Mouse (Mus musculus) Muller cell, postnatal 12 days (primary cell): Measurements from ENCODE around the gene Bmf.

ENCODE experiments used
- DNase-seq: peaks from one replicate; pipeline ENCODE4 v3.0.0-alpha.2; 2015; ENCODE audit errors: inconsistent ontology term

Gene Bmf

DNA sequence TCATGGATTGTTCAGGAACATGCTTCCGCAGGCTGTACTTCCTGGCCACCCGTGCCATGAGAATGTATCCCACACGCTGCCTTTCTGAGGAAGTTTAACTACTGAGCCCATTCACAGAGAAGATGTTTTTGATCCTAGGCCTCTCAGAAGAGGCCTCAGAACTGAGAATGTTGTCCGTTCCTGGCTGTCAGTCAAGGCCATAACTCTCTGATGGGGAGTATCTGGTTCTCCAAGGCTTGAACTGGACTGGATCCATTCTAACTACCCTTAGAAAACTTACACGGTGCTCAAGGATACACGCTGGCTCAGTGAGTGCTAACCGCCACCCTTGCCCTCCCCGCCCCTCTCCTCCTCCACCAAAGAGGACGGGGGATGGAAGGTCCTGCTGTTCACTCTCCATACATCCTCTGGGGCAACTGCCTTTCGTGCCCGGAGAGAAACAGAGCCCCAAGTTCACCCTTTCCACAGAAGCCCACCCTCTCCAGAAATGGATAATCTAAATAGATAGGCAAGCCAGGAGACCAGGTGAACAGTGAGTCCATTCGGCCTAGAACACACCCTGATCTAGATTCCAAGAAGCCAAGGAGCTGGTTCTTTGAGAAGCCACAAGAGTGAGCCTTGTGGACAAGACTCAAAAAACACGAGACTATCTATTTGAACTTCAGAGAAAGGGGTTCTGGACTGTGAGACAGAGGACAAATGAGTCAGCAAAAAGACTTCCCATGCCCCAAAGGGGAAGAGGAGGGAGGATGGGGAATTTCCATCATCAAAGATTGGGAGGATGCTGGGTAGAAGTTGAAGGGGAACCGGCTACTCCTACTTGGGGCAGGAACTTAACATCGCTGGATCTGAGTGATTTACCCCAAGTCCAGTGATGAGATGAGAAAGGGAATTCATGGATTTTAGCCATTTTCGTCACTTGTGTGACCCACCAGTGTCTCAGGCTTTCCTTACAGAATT, 36.8 kb downstream of the Bmf start:
- no peak for DNase-seq

DNA sequence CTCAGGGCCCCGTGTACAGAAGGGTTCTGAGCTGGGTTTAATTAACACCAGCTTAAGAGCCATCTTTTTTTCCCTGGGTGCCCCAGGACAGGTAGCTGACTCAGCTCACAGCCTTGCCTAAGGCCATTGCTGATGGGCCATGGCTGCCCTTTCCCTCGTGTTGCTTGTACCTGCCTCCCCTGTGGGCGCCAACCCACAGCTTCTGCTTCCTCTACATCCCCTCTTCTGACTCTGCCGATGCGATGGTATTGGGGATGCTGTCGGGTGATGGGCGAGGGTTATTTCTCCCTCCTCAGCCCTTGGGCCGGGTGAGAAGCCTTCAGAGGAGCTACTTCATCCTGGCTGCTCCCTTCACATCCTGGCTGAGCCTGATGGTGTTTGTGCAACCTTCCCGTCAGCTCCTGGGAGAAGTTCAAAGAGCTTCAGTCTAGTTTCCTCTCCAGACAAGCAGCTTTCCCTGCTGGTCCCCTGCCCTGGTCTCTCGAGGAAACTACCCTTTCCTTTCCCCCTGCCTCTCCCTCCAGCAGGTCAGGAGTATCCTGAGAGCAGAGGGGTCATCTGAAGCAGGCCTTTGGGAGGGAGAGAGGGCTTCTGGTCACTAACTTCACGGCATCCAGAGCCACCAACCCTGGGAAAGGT, 37.6 kb downstream of the Bmf start:
- DNase-seq = no peak

DNA sequence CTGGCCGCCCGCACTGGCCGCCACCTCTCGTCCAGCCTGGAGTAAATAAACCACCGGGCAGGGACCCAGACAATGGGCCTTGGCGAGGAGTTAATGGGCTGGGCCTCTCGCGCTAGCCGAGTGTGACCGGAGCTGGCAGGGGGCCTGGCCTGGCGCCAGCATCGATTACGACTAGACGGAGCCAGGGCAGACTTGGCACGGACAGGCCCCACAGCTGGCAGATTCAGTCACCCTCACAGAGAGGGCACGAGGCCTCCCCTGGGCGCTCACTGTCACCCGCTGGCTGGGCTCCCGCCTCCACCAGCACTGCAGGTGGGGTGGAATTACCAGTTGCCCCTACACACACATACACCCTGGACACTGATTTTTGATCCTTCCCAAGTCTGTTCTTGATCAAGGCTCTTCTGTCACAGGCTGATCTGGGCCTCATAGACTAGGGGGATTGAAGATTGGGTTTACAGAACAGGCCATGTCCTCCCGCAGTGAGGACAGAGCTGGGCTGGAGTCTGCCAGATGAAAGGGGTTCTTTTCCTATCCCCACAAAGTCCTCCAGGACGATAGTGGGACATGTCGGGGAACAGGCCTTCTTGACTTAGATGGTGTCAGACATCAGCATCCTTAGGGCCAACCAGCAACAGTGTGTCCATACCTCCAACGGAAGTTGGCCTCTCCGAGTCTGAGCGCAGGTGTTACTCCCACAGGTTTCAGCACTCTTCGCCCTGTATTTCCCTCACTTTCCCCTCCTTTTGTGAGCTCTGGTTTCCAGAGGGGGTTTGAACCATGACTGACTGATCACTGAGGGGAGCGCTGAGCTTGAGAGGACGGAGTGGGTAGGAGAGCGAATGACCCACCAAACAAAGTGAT, 38.8 kb downstream of the Bmf start:
- peak; percentile 99 for DNase-seq

DNA sequence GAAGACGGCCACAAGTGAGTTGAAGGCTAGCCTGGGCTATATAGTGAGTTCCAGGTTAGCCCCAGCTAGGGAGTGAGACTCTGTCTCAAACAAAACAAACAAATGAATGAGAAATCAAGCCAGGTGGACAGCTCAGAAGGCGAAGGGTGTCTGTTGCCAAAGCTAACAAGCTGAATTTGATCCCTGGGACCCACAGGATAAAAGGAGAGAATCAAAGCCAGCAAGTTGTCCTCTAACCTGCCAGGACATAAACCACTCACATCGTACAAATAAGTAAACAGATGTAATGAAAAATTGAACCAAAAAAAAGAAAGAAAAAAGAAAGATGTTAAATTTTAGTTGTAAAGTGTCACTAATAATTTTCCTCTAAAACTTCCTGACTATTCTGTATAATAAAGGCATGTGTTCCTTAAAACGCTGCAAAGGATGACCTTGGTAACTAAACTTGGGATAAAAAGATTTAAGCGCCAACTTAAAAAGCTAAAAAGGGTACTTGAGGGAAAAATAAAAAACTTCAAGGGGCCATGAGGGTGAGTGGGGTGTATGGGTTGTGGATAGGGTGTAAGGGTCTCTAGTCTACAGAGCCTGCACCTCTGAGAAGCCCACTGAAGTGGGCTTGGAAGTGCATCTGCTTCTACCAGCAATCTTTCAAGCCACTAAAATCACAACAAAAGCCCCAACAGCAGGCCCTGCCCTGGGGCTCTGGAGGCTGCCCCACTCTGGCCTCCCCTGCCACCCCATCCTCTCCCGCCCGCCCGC, 39.6 kb downstream of the Bmf start:
- no peak for DNase-seq

DNA sequence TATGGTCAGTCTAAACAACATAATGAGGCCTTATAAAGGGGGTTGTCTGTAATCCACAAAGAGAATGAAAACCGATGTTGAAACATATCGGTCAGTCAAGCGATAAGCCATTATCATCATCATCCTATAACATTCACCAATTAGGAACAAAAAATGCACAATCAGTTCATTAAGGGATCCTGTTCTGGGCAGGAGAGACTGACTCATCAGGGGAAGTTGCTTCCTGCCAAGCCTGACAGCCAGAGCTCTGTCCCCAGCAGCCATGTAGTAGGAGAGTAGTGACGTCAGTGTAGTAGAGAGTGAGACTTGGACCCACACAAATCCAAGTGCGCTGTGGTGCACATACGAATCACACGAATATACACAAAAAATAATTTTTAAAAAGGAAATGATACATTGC, 42.4 kb downstream of the Bmf start:
- DNase-seq = peak; percentile 78

DNA sequence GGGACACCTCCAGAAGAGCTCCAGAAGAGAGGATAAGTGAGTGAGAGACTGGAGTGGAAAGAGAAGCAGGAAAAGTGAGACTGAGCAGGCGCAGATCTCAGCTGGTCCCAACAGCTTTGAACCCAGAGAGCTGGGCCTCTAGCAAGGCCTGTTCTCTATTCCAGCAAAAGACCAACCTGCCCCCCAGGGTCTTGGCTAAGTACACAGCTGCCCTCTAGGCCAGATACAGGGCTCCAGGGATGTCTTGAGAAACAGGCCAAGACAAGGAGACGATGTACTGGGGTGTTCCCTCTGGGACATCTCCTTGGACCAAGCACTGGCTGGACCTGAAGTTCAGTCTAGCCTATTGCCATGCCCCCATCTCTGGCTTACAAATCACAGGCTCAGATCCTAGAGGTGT, 49.3 kb downstream of the Bmf start:
- no peak for DNase-seq

DNA sequence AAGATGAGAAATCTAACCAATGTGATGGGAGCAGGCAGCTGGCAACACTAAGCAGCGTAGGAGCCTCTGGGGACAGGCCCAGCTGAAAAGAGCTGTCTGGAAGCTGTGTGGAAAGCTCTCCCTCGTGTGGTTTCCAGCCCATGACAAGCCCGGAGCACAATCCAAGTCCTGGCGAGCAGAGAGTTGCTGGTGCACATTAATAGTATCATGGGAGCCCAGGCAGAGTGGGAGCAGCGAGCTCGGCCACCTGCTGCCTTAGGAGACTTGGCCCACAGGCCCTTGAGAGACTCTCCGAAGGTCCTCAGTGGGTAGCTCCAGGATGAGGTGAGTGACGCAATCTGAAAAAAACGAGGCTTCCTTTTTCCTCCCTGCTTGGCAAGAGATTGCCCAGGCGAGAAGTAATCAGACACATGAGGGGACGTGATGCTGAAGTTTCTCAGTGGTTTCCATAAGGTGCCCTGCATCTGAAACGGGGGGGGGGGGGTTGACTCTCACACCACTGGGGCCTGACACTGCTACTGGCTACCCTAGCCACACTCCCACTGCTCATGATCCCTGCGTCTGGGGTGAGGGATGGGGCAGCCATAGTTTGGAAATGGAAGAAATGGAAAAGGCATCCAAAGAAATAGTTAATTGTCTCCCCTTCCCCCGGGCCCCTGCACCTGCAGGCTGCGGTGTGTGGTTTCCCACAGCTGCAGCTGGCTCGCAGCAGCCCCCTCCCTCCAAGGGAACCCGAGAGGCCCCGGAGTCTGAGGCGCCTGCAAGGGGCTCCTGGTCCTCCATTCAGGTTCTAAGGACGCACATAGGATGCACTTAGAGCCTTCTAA, 50.1 kb downstream of the Bmf start:
- no peak for DNase-seq

DNA sequence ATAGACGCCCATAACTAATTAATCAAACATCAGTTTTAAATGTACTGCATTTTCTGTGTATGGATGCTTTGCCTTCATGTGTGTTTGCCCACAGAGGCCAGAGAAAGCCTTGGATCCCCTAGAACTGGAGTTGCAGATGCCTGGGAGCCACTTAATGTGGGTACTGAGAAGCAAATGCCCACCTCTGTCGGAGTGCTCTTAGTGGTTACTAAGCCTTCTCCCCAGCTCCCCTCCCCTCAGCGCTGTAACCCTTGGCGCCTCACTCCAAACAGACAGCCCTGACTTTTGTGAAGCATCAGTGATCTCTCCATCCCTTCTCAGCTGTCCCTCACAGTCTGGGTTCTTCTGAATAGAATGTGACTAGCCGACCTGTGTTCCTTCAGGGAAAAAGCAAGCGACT, 51.0 kb downstream of the Bmf start:
- no peak for DNase-seq

DNA sequence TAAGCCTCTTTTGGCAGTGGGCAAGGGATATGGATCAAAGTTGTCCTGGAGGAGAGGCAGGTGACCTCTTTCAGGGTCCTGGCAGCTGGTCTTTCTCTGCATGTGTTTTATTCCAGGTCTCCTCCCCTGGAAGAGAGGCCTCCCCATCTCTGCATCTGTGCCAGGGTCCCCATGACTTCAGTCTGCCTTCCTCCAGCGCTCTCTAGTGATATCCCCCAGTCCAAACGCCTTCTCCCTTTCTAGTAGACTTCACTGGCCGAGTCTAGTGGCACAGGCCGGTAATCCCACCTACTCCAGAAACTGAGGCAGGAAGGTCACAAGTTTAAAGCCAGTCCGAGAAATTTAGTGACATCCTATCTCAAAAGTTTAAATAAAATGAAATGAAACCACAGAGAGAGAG, 51.6 kb downstream of the Bmf start:
- DNase-seq = no peak

DNA sequence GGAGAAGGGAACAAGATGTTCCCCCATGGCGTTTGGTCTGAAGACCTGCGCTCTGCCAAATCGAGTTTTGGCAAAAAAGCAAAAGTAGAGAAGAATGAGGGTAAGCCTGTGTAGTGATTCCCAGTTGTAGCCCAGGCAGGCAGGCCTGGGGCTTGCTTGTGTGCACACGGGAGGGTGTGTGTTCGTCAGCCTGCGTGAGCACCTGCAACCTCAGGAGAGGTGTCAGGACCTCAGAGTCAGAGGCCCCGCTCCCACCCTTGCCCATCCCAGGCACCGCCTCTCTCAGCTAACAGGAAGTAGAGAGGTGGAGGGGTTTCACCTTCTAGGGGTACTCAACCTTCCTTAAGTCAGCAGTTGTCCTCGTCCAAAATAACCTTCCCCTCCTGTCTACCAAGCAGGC, 54.5 kb downstream of the Bmf start:
- no peak for DNase-seq

DNA sequence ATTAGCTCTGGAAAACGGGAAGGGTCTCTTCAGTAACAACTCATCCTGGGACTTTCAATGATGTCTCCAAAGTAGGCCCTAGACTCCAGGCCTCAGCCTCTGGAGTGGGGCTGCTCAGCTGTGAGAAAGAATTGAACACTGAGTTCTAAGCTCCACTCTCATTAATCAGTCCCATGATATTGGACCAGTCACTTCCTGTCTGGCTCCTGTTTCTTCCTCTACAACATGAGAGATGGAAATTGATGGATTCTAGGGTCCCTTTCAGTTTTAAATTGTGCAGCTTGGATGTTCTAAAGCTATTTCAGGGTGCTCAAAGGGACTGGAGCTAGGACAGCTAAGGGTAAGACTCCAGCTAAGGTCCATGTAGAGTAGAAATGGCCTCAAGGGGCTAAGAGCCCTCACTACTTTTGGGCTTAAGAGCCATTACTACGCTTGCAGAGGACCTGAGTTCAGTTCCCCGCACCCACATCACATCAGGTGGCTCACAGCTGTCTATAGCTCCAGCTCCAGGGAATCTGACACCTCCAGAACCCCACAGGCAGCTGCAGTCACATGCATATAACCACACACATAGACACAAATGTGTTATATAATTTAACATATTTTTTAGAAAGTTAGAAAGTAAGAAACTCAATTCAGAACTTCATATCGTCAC, 57.6 kb downstream of the Bmf start:
- DNase-seq = no peak

DNA sequence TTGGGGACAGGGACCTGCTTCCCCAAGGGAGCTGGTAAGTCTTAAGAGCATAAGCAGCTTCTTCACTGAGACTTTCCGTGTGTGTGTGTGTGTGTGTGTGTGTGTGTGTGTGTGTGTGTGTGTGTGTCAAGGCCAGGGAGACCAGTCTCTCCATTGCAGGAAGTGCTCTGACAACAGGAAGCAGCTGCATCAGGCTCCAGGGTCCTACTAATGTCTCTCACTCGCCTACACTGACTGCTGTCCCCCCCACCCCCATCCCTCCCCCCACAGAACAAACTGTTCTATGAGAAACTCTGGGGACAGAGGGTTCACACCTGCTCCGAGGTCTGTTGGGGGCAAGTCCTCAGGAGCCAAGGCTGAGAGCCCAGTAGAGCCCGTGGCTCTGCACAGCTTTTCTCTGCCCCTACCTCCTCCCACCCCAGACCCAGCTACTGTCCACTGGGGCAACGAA, 58.2 kb downstream of the Bmf start:
- no peak for DNase-seq

DNA sequence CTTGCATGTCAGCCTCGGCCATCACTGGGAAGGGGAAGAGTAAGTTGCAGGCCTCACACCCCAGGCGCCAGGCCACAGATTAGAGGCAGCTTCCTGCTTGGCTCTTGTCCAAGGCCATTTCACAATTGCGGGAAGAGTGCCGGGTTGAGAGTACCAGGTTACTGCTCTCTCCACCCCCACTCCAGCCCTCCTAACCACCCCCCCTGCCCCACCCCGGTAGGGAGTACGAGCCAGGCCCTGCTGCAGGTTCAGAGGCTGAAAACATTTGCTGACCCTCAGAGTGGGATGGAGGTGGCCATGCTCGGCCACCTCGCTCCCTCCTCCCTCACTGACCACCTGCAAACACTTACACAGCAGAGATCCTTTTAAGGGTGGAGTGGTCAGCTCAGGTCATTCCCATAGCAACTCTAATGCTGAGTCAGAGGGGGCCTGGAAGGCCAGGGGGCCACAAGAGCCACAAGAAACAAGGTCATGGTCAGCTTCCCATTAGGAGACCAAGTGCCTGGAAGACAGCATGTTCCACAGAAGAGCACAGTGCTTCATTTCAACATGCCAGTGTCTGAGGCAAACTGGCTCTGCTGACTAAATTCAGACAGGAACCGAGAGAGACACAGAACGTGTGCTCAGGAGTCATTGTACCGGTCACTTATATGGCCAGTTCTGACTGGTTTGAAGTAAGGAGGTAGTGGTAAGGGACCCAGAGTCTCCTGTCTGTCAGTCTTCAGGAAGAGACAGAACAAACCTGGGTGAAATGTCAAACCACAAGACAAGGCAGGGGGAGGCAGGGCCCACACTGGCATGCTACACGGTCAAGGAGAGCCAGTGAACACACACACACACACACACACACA, 59.0 kb downstream of the Bmf start:
- peak; percentile 43 for DNase-seq

DNA sequence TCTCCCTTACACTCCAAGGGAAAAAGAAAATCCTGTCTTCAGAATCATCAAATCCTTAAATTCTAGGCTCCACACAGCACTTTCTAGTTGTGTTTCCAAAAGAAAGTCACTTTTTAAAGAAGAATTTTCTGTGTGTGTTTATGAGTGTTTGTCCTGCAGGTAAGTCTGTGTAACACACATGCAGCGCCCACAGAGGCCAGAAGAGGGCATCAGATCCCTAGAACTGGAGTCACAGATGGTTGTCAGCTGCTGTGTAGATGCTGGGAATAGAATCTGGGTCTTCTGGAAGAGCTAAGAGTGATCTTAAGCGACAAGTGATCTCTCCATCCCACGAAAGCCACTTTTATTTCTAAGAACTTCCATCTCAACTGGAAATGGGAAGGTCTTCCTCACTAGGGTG, 61.7 kb downstream of the Bmf start:
- DNase-seq = no peak

DNA sequence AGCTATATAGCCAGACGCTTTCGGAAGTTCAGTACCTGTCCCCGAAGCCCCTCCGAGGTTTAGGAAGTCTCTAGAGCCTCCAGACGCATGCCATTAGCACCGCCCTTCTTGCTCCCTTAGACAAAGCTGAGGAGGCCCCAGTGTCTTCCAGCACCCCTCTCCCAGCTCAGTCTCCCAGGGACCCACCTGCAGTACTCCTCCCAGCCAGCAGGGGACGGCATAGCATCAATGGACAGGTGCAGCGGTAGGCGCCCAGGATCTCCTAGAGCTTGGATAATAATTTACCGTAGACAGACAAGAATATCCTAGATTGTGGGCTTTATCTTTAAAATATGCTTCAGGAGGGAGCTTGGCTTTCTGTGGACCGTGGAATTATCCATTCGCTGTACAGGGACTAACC, 62.6 kb downstream of the Bmf start:
- peak; percentile 65 for DNase-seq

DNA sequence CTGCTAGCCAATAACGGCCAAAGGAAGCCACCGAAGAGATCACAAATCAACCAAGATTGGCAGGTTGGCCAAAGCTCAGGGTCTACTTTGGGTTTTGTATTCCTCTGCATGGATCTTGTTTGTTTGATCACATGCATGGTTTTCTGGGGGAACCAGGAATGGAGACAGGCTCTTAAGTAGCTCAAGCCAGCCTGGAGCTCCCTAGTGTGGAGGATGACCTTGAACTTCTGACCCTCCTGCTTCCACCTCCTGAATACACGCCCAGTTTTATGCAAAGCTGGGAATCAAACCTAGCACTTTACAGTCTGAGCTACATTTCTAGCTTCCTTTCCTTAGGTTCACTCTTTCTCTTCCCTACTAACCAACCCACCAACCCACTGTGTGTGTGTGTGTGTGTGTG, 64.1 kb downstream of the Bmf start:
- no peak for DNase-seq

DNA sequence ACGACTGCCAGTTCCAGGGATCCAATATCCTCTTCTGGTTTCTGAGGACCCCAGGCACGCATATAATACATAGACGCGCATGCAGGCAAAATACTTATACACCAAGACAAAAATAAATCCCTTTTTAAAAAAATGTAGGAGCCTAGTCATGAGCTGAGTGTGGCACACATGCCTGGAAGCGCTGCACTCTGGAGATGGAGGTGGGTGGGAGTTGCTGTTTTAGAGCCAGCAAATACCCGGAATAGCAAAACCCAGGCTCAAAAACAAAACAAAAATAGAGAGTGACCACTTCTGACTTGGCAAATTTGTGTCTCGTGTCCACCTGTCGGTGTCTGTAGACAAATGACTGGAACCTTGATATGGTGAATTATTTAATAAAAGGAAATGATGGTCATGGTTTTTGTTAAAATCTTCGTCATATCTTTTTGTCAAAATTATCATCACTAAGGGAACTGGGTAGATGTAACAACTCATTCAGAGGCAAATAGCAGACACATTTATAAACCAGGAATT, 65.0 kb downstream of the Bmf start:
- no peak for DNase-seq

DNA sequence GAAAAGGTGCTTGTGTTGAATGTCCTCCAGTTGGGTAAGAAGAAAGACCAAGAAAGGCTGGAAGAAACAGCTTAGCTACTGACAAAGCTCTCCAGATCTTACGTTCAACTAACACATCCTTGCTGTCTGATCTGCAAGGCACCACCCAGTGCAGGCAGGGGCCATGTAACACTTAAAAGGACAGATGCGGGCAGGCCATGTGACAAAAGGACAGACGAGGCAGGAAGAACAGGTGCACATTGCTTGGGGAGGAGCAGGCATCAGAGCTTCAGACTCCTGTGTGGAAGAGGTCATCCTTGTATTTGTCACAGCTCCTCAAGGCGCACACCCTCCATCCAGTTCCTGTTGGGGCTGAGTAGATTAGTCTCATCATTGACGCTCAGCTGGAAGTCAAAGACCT, 66.5 kb downstream of the Bmf start:
- DNase-seq = no peak

DNA sequence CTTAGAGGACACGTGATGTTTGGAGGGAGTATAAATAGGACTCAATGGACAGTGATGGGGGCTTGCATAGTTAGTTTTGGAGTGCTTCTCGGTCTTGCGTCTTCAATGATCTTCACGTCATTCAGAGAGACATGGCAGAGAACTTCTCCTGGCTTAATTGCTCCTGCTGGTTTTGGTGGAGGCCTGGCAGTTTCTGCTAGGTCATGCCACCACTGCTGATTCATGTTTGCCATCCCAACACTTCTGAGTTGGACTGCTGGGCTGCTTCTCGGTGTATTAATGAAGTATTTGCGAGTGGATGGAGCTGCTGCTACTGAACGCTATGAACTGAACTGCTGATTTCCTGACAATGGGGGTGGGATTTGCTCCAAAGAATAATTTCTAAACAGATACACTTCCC, 68.6 kb downstream of the Bmf start:
- DNase-seq = no peak
